Mouse (Mus musculus) thymus, adult 2 months (tissue): ENCODE results near the gene Pard6b. TPM values are rescaled to one million over a fixed set of nuclear protein-coding genes. Genes with fewer than 3 reads are reported as not detected.
"Not testable (repeated sequence)": the region's sequence is repeated elsewhere in the genome, so short reads cannot be mapped to it uniquely, and the experiment has no call there.

Experiments
- DNase-seq: peaks from one replicate; pipeline ENCODE4 v3.0.0; 2021
- H3K27ac ChIP-seq: fragments of 200-500 bp; 2 replicates; pipeline ENCODE4 v1.5.1; 2012; ENCODE audit warnings: low read length, control low read depth; ENCODE audit not compliant: control insufficient read depth, insufficient read depth
- H3K27me3 ChIP-seq: fragments of 200-500 bp; 2 replicates; pipeline ENCODE4 v1.6.1; 2012; ENCODE audit warnings: mild to moderate bottlenecking, low read length, moderate library complexity, mixed read lengths; ENCODE audit not compliant: control insufficient read depth, insufficient read depth
- H3K36me3 ChIP-seq: fragments of 200-500 bp; 2 replicates; pipeline ENCODE4 v1.6.1; 2012; ENCODE audit warnings: mild to moderate bottlenecking, low read length, moderate library complexity; ENCODE audit not compliant: control insufficient read depth, insufficient read depth
- H3K4me1 ChIP-seq: fragments of 200-500 bp; replicated peaks from 2 replicates; pipeline ENCODE4 v1.6.1; 2012; ENCODE audit warnings: low read length; ENCODE audit not compliant: control insufficient read depth, insufficient read depth
- H3K4me3 ChIP-seq: fragments of 200-500 bp; 2 replicates; pipeline ENCODE4 v1.5.1; 2012; ENCODE audit warnings: mild to moderate bottlenecking, low read length, control low read depth, moderate library complexity; ENCODE audit not compliant: control insufficient read depth, insufficient read depth
- CTCF ChIP-seq: fragments of 200-500 bp; IDR thresholded peaks from 2 replicates; pipeline ENCODE4 v1.5.1; 2012; ENCODE audit warnings: mild to moderate bottlenecking, control low read depth, low read length, moderate library complexity, borderline replicate concordance; ENCODE audit not compliant: control insufficient read depth, poor library complexity, insufficient read depth; ENCODE audit errors: extremely low read depth
- POLR2A ChIP-seq: fragments of 200-500 bp; IDR thresholded peaks from 2 replicates; pipeline ENCODE4 v1.6.1; 2012; ENCODE audit warnings: mild to moderate bottlenecking, low read length, control low read depth, moderate library complexity; ENCODE audit not compliant: control insufficient read depth, poor library complexity, insufficient read depth; ENCODE audit errors: extremely low read depth
- WGBS: fragments of 180-500 bp; shearing (Covaris S2); methylation state at CpG from one replicate; pipeline ENCODE4 v1.1.7; 2018; 5-methylcytosine and 5-hydroxymethylcytosine counted together
- polyA plus RNA-seq: library from polyadenylated mRNA; depleted of rRNA; stranded (reverse); fragments of >200 nt; gene quantifications from 2 replicates; pipeline ENCODE4 v1.2.3, GENCODE M21; 2012

The Pard6b gene
- polyA plus RNA-seq, 1 experiment: 4.2 TPM

DNA sequence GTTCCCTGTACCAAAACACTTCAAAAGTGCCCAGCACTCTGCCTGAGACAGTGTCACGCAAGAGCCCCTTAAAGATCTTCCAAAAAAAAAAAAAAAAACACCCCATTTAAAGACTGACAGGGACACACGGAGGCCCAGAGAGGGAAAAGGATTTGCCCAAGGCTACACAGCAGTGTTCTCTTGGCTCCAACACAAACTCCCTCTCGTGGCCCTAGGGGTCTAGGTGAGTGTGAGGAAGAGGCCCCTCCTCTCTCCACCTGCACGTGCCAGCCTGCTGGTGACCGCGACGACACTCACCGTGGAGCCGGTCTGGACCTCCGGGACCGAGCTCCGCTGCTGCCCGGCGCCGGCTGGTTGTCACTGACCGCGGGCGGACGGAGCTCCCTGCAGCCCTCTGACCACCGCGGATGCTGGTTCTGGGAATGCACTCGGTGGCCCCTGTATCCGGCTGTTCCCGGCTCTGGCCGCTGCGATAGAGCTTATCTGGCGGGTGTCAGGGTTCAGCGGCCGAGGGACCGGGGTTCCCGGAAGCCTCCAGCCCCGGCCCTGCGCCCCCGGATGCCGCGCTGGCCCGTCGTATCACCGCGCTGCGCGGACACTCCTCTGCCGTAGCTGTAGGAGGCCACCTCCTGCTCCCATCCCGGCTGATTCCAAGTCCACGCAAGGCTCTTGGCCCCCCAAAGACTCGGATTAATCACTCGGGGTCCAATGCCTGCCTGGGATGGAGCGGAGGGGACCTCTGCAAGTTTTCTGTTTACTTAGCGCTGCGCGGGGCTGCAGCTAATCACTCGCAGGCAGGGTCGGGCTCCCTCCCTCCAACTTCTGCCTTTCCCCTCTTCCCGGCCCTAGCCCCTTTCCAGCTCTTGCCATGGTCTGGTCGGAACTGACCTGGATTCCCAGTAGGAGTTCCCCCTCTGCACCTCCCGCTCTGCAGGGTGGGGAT is 30.5 kb upstream of the Pard6b start:
- no peak for TF ChIP-seq POLR2A
- no peak for TF ChIP-seq CTCF
- H3K36me3 ChIP-seq: no peaks in the 10 kb centered on the region
- H3K4me3 ChIP-seq: no peak overlapping the region
- H3K4me1 ChIP-seq: no peaks in the 10 kb centered on the region
- 4% methylated on average over 56 of the region's 56 CpGs for WGBS
- DNase-seq: no peak
- no peak overlapping the region for H3K27ac ChIP-seq
- H3K27me3 ChIP-seq: peaks cover 17% of the 10 kb centered on the region; the same call in 1 of the 2 replicates

GRCm38 (mm10) chr2:168052156-168052555 is 28.6 kb upstream of the Pard6b start:
- no peaks in the 10 kb centered on the region for H3K4me1 ChIP-seq
- no peak for TF ChIP-seq POLR2A
- no peak for TF ChIP-seq CTCF

GRCm38 (mm10) chr2:168052689-168053088 is 28.1 kb upstream of the Pard6b start:
- TF ChIP-seq POLR2A (no peak), CTCF (peak; percentile 54; the same call in 1 of the 2 replicates)
- Histone ChIP-seq H3K27ac (no peak overlapping the region), H3K27me3 (peaks cover 17% of the 10 kb centered on the region; the same call in 1 of the 2 replicates), H3K36me3 (no peaks in the 10 kb centered on the region), H3K4me1 (no peaks in the 10 kb centered on the region), H3K4me3 (no peak overlapping the region)
- 33% methylated on average over 2 of the region's 2 CpGs for WGBS
- DNase-seq: peak; percentile 22

More at GRCm38 (mm10) chr2:168052156-168052555, 28.6 kb upstream of the Pard6b start:
- DNase-seq: no peak
- no peaks in the 10 kb centered on the region for H3K36me3 ChIP-seq
- no peak overlapping the region for H3K27ac ChIP-seq
- H3K27me3 ChIP-seq: peaks cover 17% of the 10 kb centered on the region; the same call in 1 of the 2 replicates
- WGBS: 94% methylated on average over 1 of the region's 1 CpGs
- no peak overlapping the region for H3K4me3 ChIP-seq

DNA sequence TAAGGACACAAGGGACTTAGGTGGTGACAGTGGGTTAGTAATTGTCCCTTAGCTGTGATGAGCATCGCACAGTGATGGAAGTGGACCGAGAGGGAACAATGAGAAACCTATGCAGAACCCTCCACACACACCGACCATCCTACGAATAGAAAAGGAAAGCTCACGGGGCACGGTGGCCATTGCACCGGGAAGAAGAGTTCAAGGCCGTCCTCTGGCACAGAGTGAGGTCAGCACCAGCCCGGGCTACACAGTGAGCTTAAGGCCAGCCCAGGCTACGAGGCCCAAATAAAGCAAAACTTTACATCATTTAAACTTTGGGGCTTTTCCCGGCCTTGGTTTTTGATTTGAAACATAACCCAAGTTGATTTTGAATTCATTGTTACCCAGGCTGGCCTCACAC is 26.7 kb upstream of the Pard6b start:
- TF ChIP-seq POLR2A (no peak), CTCF (no peak)
- 96% methylated on average over 11 of the region's 11 CpGs for WGBS
- H3K4me3 ChIP-seq: no peak overlapping the region
- H3K36me3 ChIP-seq: no peaks in the 10 kb centered on the region
- H3K27ac ChIP-seq: no peak overlapping the region
- no peak for DNase-seq
- H3K27me3 ChIP-seq: peaks cover 14% of the 10 kb centered on the region; the same call in 1 of the 2 replicates
- no peaks in the 10 kb centered on the region for H3K4me1 ChIP-seq

DNA sequence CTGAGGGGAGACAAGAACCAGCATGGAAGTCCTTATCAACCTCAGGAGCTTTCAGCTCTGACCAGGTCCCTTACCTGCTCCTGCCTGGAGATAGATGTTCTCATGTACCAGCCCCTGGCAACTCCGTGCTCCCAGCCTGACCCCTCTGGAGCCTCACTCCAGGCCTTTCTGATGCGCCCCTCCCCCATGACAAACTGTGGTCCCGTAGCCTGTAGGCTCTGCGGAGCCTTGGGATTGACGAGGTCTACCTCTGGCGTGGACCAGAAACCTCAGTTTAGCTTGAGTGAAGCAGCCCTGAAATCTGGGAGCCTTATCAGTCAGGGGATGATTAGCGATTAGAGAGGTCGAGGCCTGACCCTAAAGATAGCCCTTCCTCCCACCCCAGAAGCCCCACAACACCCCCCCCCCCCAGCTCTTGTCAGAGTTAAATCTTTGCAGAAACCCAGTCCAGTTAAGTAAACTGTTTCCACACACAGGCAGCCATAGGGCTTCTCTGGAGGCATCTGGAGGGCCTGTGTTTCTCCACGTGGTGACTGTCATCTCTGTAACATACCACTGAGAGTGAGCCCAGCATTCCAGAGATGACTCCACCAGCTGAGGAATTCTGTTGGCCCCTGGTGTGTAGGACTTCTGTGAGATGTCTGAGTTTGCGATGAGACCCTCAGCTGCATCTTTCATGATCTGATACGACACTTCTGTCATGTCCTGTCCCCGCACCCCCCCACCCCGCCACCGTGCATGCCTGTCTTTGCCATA is 24.7 kb upstream of the Pard6b start:
- no peaks in the 10 kb centered on the region for H3K4me1 ChIP-seq
- 88% methylated on average over 14 of the region's 14 CpGs for WGBS

GRCm38 (mm10) chr2:168056666-168056933 is 24.2 kb upstream of the Pard6b start:
- no peak overlapping the region for H3K27ac ChIP-seq
- DNase-seq: no peak
- H3K27me3 ChIP-seq: peaks cover 2% of the 10 kb centered on the region; the same call in 1 of the 2 replicates
- no peak overlapping the region for H3K4me3 ChIP-seq
- 90% methylated on average over 8 of the region's 8 CpGs for WGBS
- no peak for TF ChIP-seq POLR2A
- no peak for TF ChIP-seq CTCF
- H3K36me3 ChIP-seq: no peaks in the 10 kb centered on the region
- no peaks in the 10 kb centered on the region for H3K4me1 ChIP-seq

More for the DNA sequence above, 24.7 kb upstream of the Pard6b start:
- Histone ChIP-seq H3K4me3 (no peak overlapping the region), H3K27ac (no peak overlapping the region), H3K27me3 (peaks cover 3% of the 10 kb centered on the region; the same call in 1 of the 2 replicates), H3K36me3 (no peaks in the 10 kb centered on the region)
- no peak for DNase-seq
- TF ChIP-seq CTCF (no peak), POLR2A (no peak)

DNA sequence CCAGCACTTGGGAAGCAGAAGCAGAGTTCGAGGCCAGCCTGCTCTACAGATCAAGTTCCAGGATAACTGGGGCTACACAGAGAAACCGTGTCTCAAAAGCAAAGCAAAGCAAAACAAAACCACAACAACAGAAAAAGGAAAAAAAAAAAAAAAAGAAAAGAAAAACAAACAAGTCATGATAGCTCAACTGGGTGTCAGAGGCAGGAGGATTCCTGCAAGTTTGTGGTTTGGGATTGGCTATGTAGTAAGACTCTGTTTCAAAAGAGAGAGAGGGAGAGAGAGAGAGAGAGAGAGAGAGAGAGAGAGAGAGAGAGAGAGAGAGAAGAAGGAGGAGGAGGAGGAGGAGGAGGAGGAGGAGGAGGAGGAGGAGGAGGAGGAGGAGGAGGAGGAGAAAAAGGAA is 22.9 kb upstream of the Pard6b start:
- not testable (repeated sequence) for H3K27ac ChIP-seq, DNase-seq, H3K4me1 ChIP-seq, H3K4me3 ChIP-seq, H3K27me3 ChIP-seq, H3K36me3 ChIP-seq
- WGBS: 48% methylated on average over 2 of the region's 2 CpGs
